Mouse (Mus musculus) heart, embryonic 14.5 days (tissue): ENCODE data around the gene Cdh13. TPM values are rescaled to one million over a fixed set of nuclear protein-coding genes. Genes with fewer than 3 reads are reported as not detected.

Source experiments
- ATAC-seq: fragments of 200-750 bp; cut with Nextera tagmentation; 2 replicates; pipeline ENCODE4 v1.8.0; 2017; ENCODE audit warnings: low read depth, moderate TSS enrichment; ENCODE audit not compliant: insufficient number of reproducible peaks, insufficient read depth, low FRiP score
- H3K27ac ChIP-seq, 2 experiments: fragments of 200-500 bp in 1 of 2; fragments of 300-500 bp in 1 of 2; sonication (generic) in 1 of 2; replicated peaks in 1 of 2; 2 replicates each; pipeline ENCODE4 v1.5.1; 2012 to 2014; ENCODE audit warnings: low read depth in 2 of 2, low read length in 2 of 2, control low read depth in 1 of 2, mild to moderate bottlenecking in 1 of 2, mixed read lengths in 1 of 2; ENCODE audit not compliant: control insufficient read depth in 1 of 2, insufficient read depth in 1 of 2
- H3K27me3 ChIP-seq: fragments of 300-500 bp; sonication (generic); 2 replicates; pipeline ENCODE4 v1.6.1; 2014; ENCODE audit warnings: mild to moderate bottlenecking, low read length, control low read depth; ENCODE audit not compliant: control insufficient read depth, insufficient read depth
- H3K36me3 ChIP-seq: fragments of 300-500 bp; sonication (generic); 2 replicates; pipeline ENCODE4 v1.6.1; 2014; ENCODE audit warnings: mild to moderate bottlenecking, control low read depth, low read length, mixed read lengths; ENCODE audit not compliant: control insufficient read depth, insufficient read depth
- H3K4me1 ChIP-seq, 2 experiments: fragments of 200-500 bp in 1 of 2; fragments of 300-500 bp in 1 of 2; sonication (generic) in 1 of 2; 2 replicates each; pipeline ENCODE4 v1.6.1; 2012 to 2014; ENCODE audit warnings: low read length in 2 of 2, control low read depth in 1 of 2, mixed read lengths in 1 of 2; ENCODE audit not compliant: control insufficient read depth in 2 of 2, insufficient read depth in 2 of 2
- H3K4me2 ChIP-seq: fragments of 300-500 bp; sonication (generic); 2 replicates; pipeline ENCODE4 v1.6.1; 2014; ENCODE audit warnings: mild to moderate bottlenecking, low read length
- H3K4me3 ChIP-seq, 2 experiments: fragments of 200-500 bp in 1 of 2; fragments of 300-500 bp in 1 of 2; sonication (generic) in 1 of 2; 2 replicates each; pipeline ENCODE4 v1.5.1; 2012 to 2014; ENCODE audit warnings: low read length in 2 of 2, mild to moderate bottlenecking in 2 of 2, control low read depth in 1 of 2, low read depth in 1 of 2, moderate library complexity in 1 of 2; ENCODE audit not compliant: control insufficient read depth in 1 of 2, insufficient read depth in 1 of 2
- H3K9ac ChIP-seq: fragments of 300-500 bp; sonication (generic); 2 replicates; pipeline ENCODE4 v1.6.1; 2014; ENCODE audit warnings: mild to moderate bottlenecking, low read length
- H3K9me3 ChIP-seq: fragments of 300-500 bp; sonication (generic); 2 replicates; pipeline ENCODE4 v1.6.1; 2016; ENCODE audit warnings: low read length, control low read depth; ENCODE audit not compliant: control insufficient read depth
- WGBS: fragments of 180-500 bp; shearing (Covaris S2); extraction: QIAGEN DNeasy Blood & Tissue Kit; methylation state at CpG from one replicate; pipeline ENCODE4 v1.1.7; 2014; 5-methylcytosine and 5-hydroxymethylcytosine counted together
- polyA plus RNA-seq: library from polyadenylated mRNA; unstranded; fragments of >200 nt; fragmentation: Nextera tagmentation; extraction: Ambion mirVana; gene quantifications from 2 replicates; pipeline ENCODE4 v1.2.1, GENCODE M21; 2014

Cdh13 gene
- polyA plus RNA-seq, 1 experiment from 2014 or later = 94.9 TPM

DNA sequence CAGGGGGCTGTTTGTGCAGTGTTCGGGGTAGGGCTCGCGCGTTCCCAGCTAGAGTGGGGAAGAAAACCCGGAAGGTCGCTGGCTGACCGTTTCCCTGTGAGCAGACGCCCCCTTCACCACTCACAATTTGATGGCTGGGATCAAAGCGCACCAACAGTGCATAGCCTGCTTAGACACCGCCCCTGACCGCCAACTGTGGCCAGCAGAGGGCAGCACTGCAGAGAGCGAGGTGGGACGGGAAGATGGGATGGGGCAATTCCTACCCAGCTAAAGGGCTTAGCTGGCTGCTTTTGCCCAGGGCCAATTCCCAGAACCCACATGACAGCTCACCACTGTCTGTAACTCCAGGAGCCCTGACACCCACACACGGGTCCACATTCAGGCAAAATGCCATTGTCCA is 1075.3 kb downstream of the Cdh13 start:
- Histone ChIP-seq H3K4me1 (no peaks in the 10 kb centered on the region), H3K4me2 (no peak overlapping the region), H3K9ac (no peak overlapping the region), H3K9me3 (no peaks in the 10 kb centered on the region), H3K36me3 (no peaks in the 10 kb centered on the region), H3K27ac (no peak overlapping the region), H3K27me3 (no peaks in the 10 kb centered on the region), H3K4me3 (no peak overlapping the region)
- WGBS = 37% methylated on average over 14 of the region's 14 CpGs
- ATAC-seq = no peak

DNA sequence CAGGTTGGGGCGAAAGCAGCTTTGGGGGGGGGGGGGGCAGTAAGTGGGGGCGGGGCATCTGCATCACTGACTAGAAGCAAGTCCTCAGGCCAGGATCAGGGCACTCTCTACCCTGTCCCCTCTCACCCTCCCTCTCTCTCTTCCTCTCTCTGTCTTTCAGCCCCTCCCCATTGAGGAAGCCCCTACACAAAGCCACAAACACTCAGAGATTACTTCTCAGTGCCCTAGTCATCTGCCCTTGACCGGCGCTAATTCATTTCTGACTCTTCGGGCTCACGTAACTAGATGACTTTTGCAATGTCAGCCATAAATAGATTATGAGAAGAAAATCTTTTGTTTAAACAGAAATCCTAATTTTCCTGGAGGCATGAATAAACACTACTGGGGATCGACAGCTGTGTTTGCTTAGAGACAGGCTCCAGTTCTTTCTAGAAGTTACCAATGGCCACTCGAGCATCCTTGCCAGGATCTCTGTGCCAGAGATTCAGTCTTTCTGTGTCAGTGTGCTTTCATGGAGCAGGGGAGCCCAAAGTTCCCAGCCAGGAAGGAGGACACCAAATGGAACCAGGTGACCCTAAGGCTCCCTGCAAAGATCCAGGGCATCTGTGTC is 1077.3 kb downstream of the Cdh13 start:
- Histone ChIP-seq H3K27me3 (no peaks in the 10 kb centered on the region), H3K36me3 (no peaks in the 10 kb centered on the region), H3K9me3 (no peaks in the 10 kb centered on the region), H3K4me3 (no peak overlapping the region), H3K9ac (no peak overlapping the region), H3K27ac (no peak overlapping the region), H3K4me2 (no peak overlapping the region), H3K4me1 (no peaks in the 10 kb centered on the region)
- ATAC-seq = no peak
- WGBS = 64% methylated on average over 8 of the region's 8 CpGs
